Mouse (Mus musculus): ENCODE results near the gene Plekha6. TPM values are rescaled to one million over a fixed set of nuclear protein-coding genes. Genes with fewer than 3 reads are reported as not detected.

Gene Plekha6
- total RNA-seq, 1 experiment = 3.5 TPM

GRCm38 (mm10) chr1:133182706-133183095 lies 18.7 kb downstream of the Plekha6 start:
- no peaks in the 10 kb centered on the region for H3K9me3 ChIP-seq (ENCODE audit: control insufficient read depth, insufficient read depth, low read depth, low read length)
- peak overlapping the region; percentile 46; the same call in 1 of the 2 replicates for H3K9ac ChIP-seq (ENCODE audit: insufficient read depth, low read depth, low read length, poor library complexity, severe bottlenecking)
- TF ChIP-seq HCFC1 (IDR thresholded peaks at IDR 0.05; ENCODE audit: borderline replicate concordance, insufficient read depth, low read length) (no peak), CHD2 (IDR thresholded peaks at IDR 0.05; ENCODE audit: low read depth, low read length) (no peak), MAFK (IDR thresholded peaks at IDR 0.05; ENCODE audit: insufficient read depth, low read depth, low read length) (no peak), ZC3H11A (IDR thresholded peaks at IDR 0.05; ENCODE audit: borderline replicate concordance, low read depth, low read length) (no peak), ZNF384 (IDR thresholded peaks at IDR 0.05; ENCODE audit: low read depth, low read length) (no peak)
- in situ Hi-C loops (cut with MboI; ENCODE audit: low sequenced_read_pairs in 2 of 2, unreplicated experiment in 2 of 2) = no loop called here
- no peak overlapping the region for H3K27ac ChIP-seq (ENCODE audit: insufficient read depth, low read depth, low read length, poor library complexity, severe bottlenecking)
- peak overlapping the region; percentile 55 to 69 for H3K4me3 ChIP-seq (ENCODE audit: insufficient read depth in 1 of 2, low read depth in 1 of 2, low read length in 2 of 2, poor library complexity in 1 of 2, severe bottlenecking in 1 of 2)
- DNase-seq (ENCODE audit: low read depth, low spot score) = no peak
- no peaks in the 10 kb centered on the region for H3K36me3 ChIP-seq (ENCODE audit: control insufficient read depth, insufficient read depth, low read length, poor library complexity, severe bottlenecking)
- peaks cover 0 to 3% of the 10 kb centered on the region in 2 experiments; a peak in 2 of 4 replicates for H3K4me1 ChIP-seq (ENCODE audit: control insufficient read depth in 2 of 2, insufficient read depth in 2 of 2, low read length in 2 of 2, poor library complexity in 1 of 2)

GRCm38 (mm10) chr1:133183141-133183925 lies 19.3 kb downstream of the Plekha6 start:
- no peaks in the 10 kb centered on the region for H3K36me3 ChIP-seq (ENCODE audit: control insufficient read depth, insufficient read depth, low read length, poor library complexity, severe bottlenecking)
- TF ChIP-seq ZNF384 (IDR thresholded peaks at IDR 0.05; ENCODE audit: low read depth, low read length) = no peak
- no peak for TF ChIP-seq CHD2 (IDR thresholded peaks at IDR 0.05; ENCODE audit: low read depth, low read length)
- TF ChIP-seq HCFC1 (IDR thresholded peaks at IDR 0.05; ENCODE audit: borderline replicate concordance, insufficient read depth, low read length) = no peak
- no peak for TF ChIP-seq MAFK (IDR thresholded peaks at IDR 0.05; ENCODE audit: insufficient read depth, low read depth, low read length)
- no peak for TF ChIP-seq ZC3H11A (IDR thresholded peaks at IDR 0.05; ENCODE audit: borderline replicate concordance, low read depth, low read length)
- no peak overlapping the region for H3K27ac ChIP-seq (ENCODE audit: insufficient read depth, low read depth, low read length, poor library complexity, severe bottlenecking)
- no peaks in the 10 kb centered on the region for H3K9me3 ChIP-seq (ENCODE audit: control insufficient read depth, insufficient read depth, low read depth, low read length)
- in situ Hi-C loops (cut with MboI; ENCODE audit: low sequenced_read_pairs in 2 of 2, unreplicated experiment in 2 of 2) = no loop called here
- no peak for DNase-seq (ENCODE audit: low read depth, low spot score)
- peak overlapping the region in 1 of 2 experiments; percentile 55; a peak in 2 of 4 replicates for H3K4me3 ChIP-seq (ENCODE audit: insufficient read depth in 1 of 2, low read depth in 1 of 2, low read length in 2 of 2, poor library complexity in 1 of 2, severe bottlenecking in 1 of 2)
- no peak overlapping the region for H3K9ac ChIP-seq (ENCODE audit: insufficient read depth, low read depth, low read length, poor library complexity, severe bottlenecking)
- peaks cover 0 to 6% of the 10 kb centered on the region in 2 experiments; a peak in 2 of 4 replicates for H3K4me1 ChIP-seq (ENCODE audit: control insufficient read depth in 2 of 2, insufficient read depth in 2 of 2, low read length in 2 of 2, poor library complexity in 1 of 2)

DNA sequence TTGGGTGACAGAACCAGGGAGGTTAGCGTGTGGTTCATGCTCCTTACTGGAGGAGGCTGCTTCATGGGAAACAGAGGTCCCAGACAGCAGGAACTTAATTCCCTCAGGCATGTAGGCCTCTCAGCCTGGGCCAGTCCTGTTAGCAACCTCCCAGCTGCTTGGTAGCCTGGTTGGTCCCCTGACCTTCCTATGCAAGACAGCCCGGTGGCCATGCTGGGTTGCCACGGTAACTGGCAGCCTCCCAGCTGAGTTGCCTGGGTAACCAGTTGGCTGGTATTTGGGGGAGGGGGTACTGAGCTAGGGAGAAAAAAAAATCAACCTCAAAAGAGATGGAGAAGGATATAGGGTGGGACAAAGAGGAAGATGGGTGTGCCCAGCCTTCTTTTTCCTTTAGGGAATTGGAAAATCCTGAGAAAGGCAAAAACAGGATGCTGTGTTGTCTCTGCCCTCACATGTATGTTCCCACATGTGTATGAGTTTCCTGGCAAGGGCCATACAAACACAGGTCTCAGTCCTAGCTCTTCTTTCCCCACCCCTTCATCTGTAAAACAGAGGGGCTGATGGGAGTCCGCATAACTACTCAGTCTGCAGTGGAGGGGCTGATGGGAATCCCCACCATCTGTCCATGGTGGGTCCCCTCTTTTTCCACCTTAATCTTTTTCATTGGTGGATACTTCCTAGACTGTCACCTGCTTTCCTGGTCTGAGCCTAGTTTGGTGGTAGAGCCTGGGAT lies 24.1 kb downstream of the Plekha6 start:
- Histone ChIP-seq H3K27ac (ENCODE audit: insufficient read depth, low read depth, low read length, poor library complexity, severe bottlenecking) (no peak overlapping the region; the same call in 1 of the 2 replicates), H3K9ac (ENCODE audit: insufficient read depth, low read depth, low read length, poor library complexity, severe bottlenecking) (no peak overlapping the region), H3K4me3 (ENCODE audit: insufficient read depth in 1 of 2, low read depth in 1 of 2, low read length in 2 of 2, poor library complexity in 1 of 2, severe bottlenecking in 1 of 2) (no peak overlapping the region), H3K36me3 (ENCODE audit: control insufficient read depth, insufficient read depth, low read length, poor library complexity, severe bottlenecking) (no peaks in the 10 kb centered on the region), H3K4me1 (ENCODE audit: control insufficient read depth in 2 of 2, insufficient read depth in 2 of 2, low read length in 2 of 2, poor library complexity in 1 of 2) (peaks cover 2 to 10% of the 10 kb centered on the region in 2 experiments; a peak in 3 of 4 replicates), H3K9me3 (ENCODE audit: control insufficient read depth, insufficient read depth, low read depth, low read length) (no peaks in the 10 kb centered on the region)
- no peak for DNase-seq (ENCODE audit: low read depth, low spot score)
- in situ Hi-C loops (cut with MboI; ENCODE audit: low sequenced_read_pairs in 2 of 2, unreplicated experiment in 2 of 2) = no loop called here
- TF ChIP-seq HCFC1 (IDR thresholded peaks at IDR 0.05; ENCODE audit: borderline replicate concordance, insufficient read depth, low read length) (no peak), MAFK (IDR thresholded peaks at IDR 0.05; ENCODE audit: insufficient read depth, low read depth, low read length) (no peak), CHD2 (IDR thresholded peaks at IDR 0.05; ENCODE audit: low read depth, low read length) (no peak), ZC3H11A (IDR thresholded peaks at IDR 0.05; ENCODE audit: borderline replicate concordance, low read depth, low read length) (no peak), ZNF384 (IDR thresholded peaks at IDR 0.05; ENCODE audit: low read depth, low read length) (no peak)

GRCm38 (mm10) chr1:133188719-133189118 lies 24.7 kb downstream of the Plekha6 start:
- no peaks in the 10 kb centered on the region for H3K36me3 ChIP-seq (ENCODE audit: control insufficient read depth, insufficient read depth, low read length, poor library complexity, severe bottlenecking)
- in situ Hi-C loops (cut with MboI; ENCODE audit: low sequenced_read_pairs in 2 of 2, unreplicated experiment in 2 of 2) = no loop called here
- DNase-seq (ENCODE audit: low read depth, low spot score) = no peak
- peaks cover 4 to 10% of the 10 kb centered on the region in 2 experiments; a peak in 3 of 4 replicates for H3K4me1 ChIP-seq (ENCODE audit: control insufficient read depth in 2 of 2, insufficient read depth in 2 of 2, low read length in 2 of 2, poor library complexity in 1 of 2)
- no peak overlapping the region for H3K9ac ChIP-seq (ENCODE audit: insufficient read depth, low read depth, low read length, poor library complexity, severe bottlenecking)
- H3K4me3 ChIP-seq (ENCODE audit: insufficient read depth in 1 of 2, low read depth in 1 of 2, low read length in 2 of 2, poor library complexity in 1 of 2, severe bottlenecking in 1 of 2) = no peak overlapping the region
- no peaks in the 10 kb centered on the region for H3K9me3 ChIP-seq (ENCODE audit: control insufficient read depth, insufficient read depth, low read depth, low read length)
- no peak overlapping the region for H3K27ac ChIP-seq (ENCODE audit: insufficient read depth, low read depth, low read length, poor library complexity, severe bottlenecking)
- TF ChIP-seq HCFC1 (IDR thresholded peaks at IDR 0.05; ENCODE audit: borderline replicate concordance, insufficient read depth, low read length) = no peak
- TF ChIP-seq MAFK (IDR thresholded peaks at IDR 0.05; ENCODE audit: insufficient read depth, low read depth, low read length) = no peak
- TF ChIP-seq ZC3H11A (IDR thresholded peaks at IDR 0.05; ENCODE audit: borderline replicate concordance, low read depth, low read length) = no peak
- no peak for TF ChIP-seq ZNF384 (IDR thresholded peaks at IDR 0.05; ENCODE audit: low read depth, low read length)
- no peak for TF ChIP-seq CHD2 (IDR thresholded peaks at IDR 0.05; ENCODE audit: low read depth, low read length)

All from ES-E14 (cell line).